Mouse (Mus musculus) heart, embryonic 11.5 days (tissue): Measurements from ENCODE around the gene Apex1. TPM values are rescaled to one million over a fixed set of nuclear protein-coding genes. Genes with fewer than 3 reads are reported as not detected.
A peak's percentile ranks its signal among the peaks of the same experiment; 100 is the strongest.
"Not testable (repeated sequence)": the region's sequence is repeated elsewhere in the genome, so short reads cannot be mapped to it uniquely, and the experiment has no call there.

ENCODE experiments used
- ATAC-seq: fragments of 200-750 bp; cut with Nextera tagmentation; replicated peaks from 2 replicates; pipeline ENCODE4 v1.8.0; 2017; ENCODE audit warnings: moderate library complexity; ENCODE audit not compliant: insufficient number of reproducible peaks, low FRiP score, low TSS enrichment
- H3K27ac ChIP-seq: fragments of 300-500 bp; sonication (generic); 2 replicates; pipeline ENCODE4 v1.5.1; 2014; ENCODE audit warnings: mild to moderate bottlenecking, low read depth, low read length
- H3K27me3 ChIP-seq: fragments of 300-500 bp; sonication (generic); 2 replicates; pipeline ENCODE4 v1.6.1; 2014; ENCODE audit warnings: mild to moderate bottlenecking, low read length, mixed read lengths; ENCODE audit not compliant: control insufficient read depth, insufficient read depth
- H3K36me3 ChIP-seq: fragments of 300-500 bp; sonication (generic); 2 replicates; pipeline ENCODE4 v1.6.1; 2014; ENCODE audit warnings: mild to moderate bottlenecking, low read length, moderate library complexity, mixed read lengths; ENCODE audit not compliant: control insufficient read depth, insufficient read depth
- H3K4me1 ChIP-seq: fragments of 300-500 bp; sonication (generic); 2 replicates; pipeline ENCODE4 v1.6.1; 2014; ENCODE audit warnings: low read length; ENCODE audit not compliant: control insufficient read depth, insufficient read depth
- H3K4me2 ChIP-seq: fragments of 300-500 bp; sonication (generic); 2 replicates; pipeline ENCODE4 v1.6.1; 2014; ENCODE audit warnings: mild to moderate bottlenecking, moderate library complexity
- H3K4me3 ChIP-seq: fragments of 300-500 bp; sonication (generic); 2 replicates; pipeline ENCODE4 v1.5.1; 2014; ENCODE audit warnings: low read depth, low read length
- H3K9ac ChIP-seq: fragments of 300-500 bp; sonication (generic); 2 replicates; pipeline ENCODE4 v1.6.1; 2014; ENCODE audit warnings: mild to moderate bottlenecking, low read depth, low read length, moderate library complexity
- H3K9me3 ChIP-seq: fragments of 300-500 bp; sonication (generic); replicated peaks from 2 replicates; pipeline ENCODE4 v1.6.1; 2016; ENCODE audit warnings: low read length; ENCODE audit not compliant: control insufficient read depth
- WGBS: fragments of 180-500 bp; shearing (Covaris S2); extraction: QIAGEN DNeasy Blood & Tissue Kit; methylation state at CpG from one replicate; pipeline ENCODE4 v1.1.7; 2014; ENCODE audit not compliant: insufficient replicate concordance; 5-methylcytosine and 5-hydroxymethylcytosine counted together
- polyA plus RNA-seq: library from polyadenylated mRNA; unstranded; fragments of >200 nt; fragmentation: Nextera tagmentation; extraction: Ambion mirVana; gene quantifications from 2 replicates; pipeline ENCODE4 v1.2.1, GENCODE M21; 2014

The Apex1 gene
- polyA plus RNA-seq, 1 experiment from 2014 or later, result 188 TPM

- H3K4me1 ChIP-seq, result 0 out of 2 replicates have a peak, but pooled peaks cover 9% of the 10 kb centered on the region
- H3K27ac ChIP-seq, result no peak overlapping the region
- peaks cover 3% of the 10 kb centered on the region; the same call in 1 of the 2 replicates for H3K27me3 ChIP-seq
- H3K9ac ChIP-seq, result no peak overlapping the region
- ATAC-seq, result no peak
- H3K36me3 ChIP-seq, result no peaks in the 10 kb centered on the region
- no peak overlapping the region for H3K4me3 ChIP-seq
- H3K9me3 ChIP-seq, result no peaks in the 10 kb centered on the region
- H3K4me2 ChIP-seq, result no peak overlapping the region
Observed at GRCm38 (mm10) chr14:50895407-50895806, 29.4 kb upstream of the Apex1 start.

- H3K27me3 ChIP-seq, result peaks cover 3% of the 10 kb centered on the region; the same call in 1 of the 2 replicates
- H3K27ac ChIP-seq, result no peak overlapping the region
- no peak for ATAC-seq
- H3K4me2 ChIP-seq, result peak overlapping the region; percentile 92
- 0 out of 2 replicates have a peak, but pooled peaks cover 9% of the 10 kb centered on the region for H3K4me1 ChIP-seq
- 16% methylated on average over 19 of the region's 19 CpGs for WGBS
- no peaks in the 10 kb centered on the region for H3K9me3 ChIP-seq
- no peaks in the 10 kb centered on the region for H3K36me3 ChIP-seq
- H3K4me3 ChIP-seq, result peak overlapping the region; percentile 48
- peak overlapping the region; percentile 63 for H3K9ac ChIP-seq
Observed at GRCm38 (mm10) chr14:50895985-50896746, 28.6 kb upstream of the Apex1 start.

- H3K9ac ChIP-seq, result peak overlapping the region; percentile 63
- H3K36me3 ChIP-seq, result no peaks in the 10 kb centered on the region
- no peak overlapping the region for H3K27ac ChIP-seq
- H3K9me3 ChIP-seq, result no peaks in the 10 kb centered on the region
- WGBS, result 18% methylated on average over 23 of the region's 23 CpGs
- peak overlapping the region; percentile 92 for H3K4me2 ChIP-seq
- peaks cover 3% of the 10 kb centered on the region; the same call in 1 of the 2 replicates for H3K27me3 ChIP-seq
- H3K4me3 ChIP-seq, result peak overlapping the region; percentile 48
- 0 out of 2 replicates have a peak, but pooled peaks cover 9% of the 10 kb centered on the region for H3K4me1 ChIP-seq
- ATAC-seq, result no peak
Observed at GRCm38 (mm10) chr14:50896747-50897373, 27.9 kb upstream of the Apex1 start.

- ATAC-seq, result no peak
- Histone ChIP-seq H3K4me1 (0 out of 2 replicates have a peak, but pooled peaks cover 9% of the 10 kb centered on the region), H3K9me3 (no peaks in the 10 kb centered on the region), H3K36me3 (no peaks in the 10 kb centered on the region), H3K4me2 (peak within 1 kb of the TSS; percentile 92), H3K4me3 (peak within 1 kb of the TSS; percentile 48), H3K9ac (peak within 1 kb of the TSS; percentile 63), H3K27ac (no peak within 1 kb of the TSS), H3K27me3 (peaks cover 3% of the 10 kb centered on the region; the same call in 1 of the 2 replicates)
- 39% methylated on average over 7 of the region's 7 CpGs for WGBS
Observed at GRCm38 (mm10) chr14:50897374-50897765, 27.4 kb upstream of the Apex1 start, which contains the start of gene Klhl33. Gene Klhl33 (minus strand): TSS chr14:50897507.

GRCm38 (mm10) chr14:50897992-50898391 lies 26.8 kb upstream of the Apex1 start:
- not testable (repeated sequence) for H3K4me3 ChIP-seq, H3K4me2 ChIP-seq, H3K27ac ChIP-seq, H3K36me3 ChIP-seq, H3K9me3 ChIP-seq, H3K9ac ChIP-seq, ATAC-seq, H3K27me3 ChIP-seq, H3K4me1 ChIP-seq
- 88% methylated on average over 2 of the region's 2 CpGs for WGBS

GRCm38 (mm10) chr14:50903973-50904827 lies 20.6 kb upstream of the Apex1 start:
- peak overlapping the region; percentile 82 for H3K4me2 ChIP-seq

GRCm38 (mm10) chr14:50904828-50905129 lies 20.0 kb upstream of the Apex1 start:
- WGBS, result 85% methylated on average over 4 of the region's 4 CpGs
- no peaks in the 10 kb centered on the region for H3K9me3 ChIP-seq
- H3K36me3 ChIP-seq, result no peaks in the 10 kb centered on the region
- ATAC-seq, result no peak
- H3K4me2 ChIP-seq, result no peak overlapping the region
- no peak overlapping the region for H3K27ac ChIP-seq
- no peaks in the 10 kb centered on the region for H3K27me3 ChIP-seq
- no peak overlapping the region for H3K9ac ChIP-seq
- H3K4me3 ChIP-seq, result no peak overlapping the region
- H3K4me1 ChIP-seq, result 0 out of 2 replicates have a peak, but pooled peaks cover 4% of the 10 kb centered on the region

More at GRCm38 (mm10) chr14:50903973-50904827, 20.6 kb upstream of the Apex1 start:
- H3K9me3 ChIP-seq, result no peaks in the 10 kb centered on the region
- no peaks in the 10 kb centered on the region for H3K27me3 ChIP-seq
- peak overlapping the region; percentile 64 for H3K9ac ChIP-seq
- H3K4me1 ChIP-seq, result 0 out of 2 replicates have a peak, but pooled peaks cover 4% of the 10 kb centered on the region
- H3K36me3 ChIP-seq, result no peaks in the 10 kb centered on the region
- H3K4me3 ChIP-seq, result peak overlapping the region; percentile 48
- ATAC-seq, result peak; percentile 63
- no peak overlapping the region for H3K27ac ChIP-seq
- WGBS, result 4% methylated on average over 26 of the region's 26 CpGs

- H3K36me3 ChIP-seq, H3K9ac ChIP-seq, H3K4me1 ChIP-seq, H3K4me3 ChIP-seq, H3K9me3 ChIP-seq, ATAC-seq, H3K4me2 ChIP-seq, H3K27ac ChIP-seq, H3K27me3 ChIP-seq: not testable (repeated sequence)
Observed at GRCm38 (mm10) chr14:50905327-50905726, 19.4 kb upstream of the Apex1 start.
